Mouse (Mus musculus): ENCODE measurements around the gene Tmem86a. TPM values are rescaled to one million over a fixed set of nuclear protein-coding genes. Genes with fewer than 3 reads are reported as not detected.

Gene Tmem86a
- total RNA-seq, 2 experiments from 2014 or later: 14.4 to 16.8 TPM

Small RNAs within 50 kb of the gene (microRNA-seq; reads per million reads assigned to microRNA genes)
- 5.2 reads per million, percentile 18 among the genes with 10 or more reads in this experiment for gene Mir7056

Other genes starting within 250 kb of the Tmem86a start
- 100 to 1,000 TPM; 495 to 502 TPM for gene Ldha, start 209.1 kb upstream of the Tmem86a start, total RNA-seq (2021)
- gene Ldhc, start 189.4 kb upstream of the Tmem86a start, total RNA-seq (2021): not detected
- gene Tsg101, start 130.6 kb upstream of the Tmem86a start, total RNA-seq (2021): 10 to 100 TPM; 91.5 to 94.0 TPM
- gene Uevld, start 92.1 kb upstream of the Tmem86a start, total RNA-seq (2021): 10 to 100 TPM; 10.8 to 11.7 TPM
- not detected for gene Gm9999, start 67.0 kb upstream of the Tmem86a start, total RNA-seq (2021)
- gene Spty2d1, start 42.2 kb upstream of the Tmem86a start, total RNA-seq (2021): 1 to 10 TPM; 8.9 to 9.5 TPM
- gene Ptpn5, start 83.1 kb downstream of the Tmem86a start, total RNA-seq (2021): 100 to 1,000 TPM; 118 TPM
- gene Mrgpra6, start 154.3 kb downstream of the Tmem86a start, total RNA-seq (2021): not detected
- not detected for gene Mrgpra9, start 202.2 kb downstream of the Tmem86a start, total RNA-seq (2021)